Mouse (Mus musculus) cerebellum, adult 2 months (tissue): ENCODE measurements around the gene Atp8b4.

ENCODE experiments used
- CTCF ChIP-seq: fragments of 200-500 bp; IDR thresholded peaks from 2 replicates; pipeline ENCODE4 v1.5.1; 2011; ENCODE audit warnings: low read depth, mild to moderate bottlenecking, control low read depth, low read length, moderate library complexity, borderline replicate concordance; ENCODE audit not compliant: insufficient read depth
- POLR2A ChIP-seq: fragments of 200-500 bp; IDR thresholded peaks from 2 replicates; pipeline ENCODE4 v1.6.1; 2011; ENCODE audit warnings: low read length, control low read depth, borderline replicate concordance; ENCODE audit not compliant: insufficient read depth

- TF ChIP-seq CTCF (no peak), POLR2A (no peak)
Observed at GRCm38 (mm10) chr2:126483337-126483736, 17.1 kb downstream of the Atp8b4 start.
